Mouse (Mus musculus): Measurements from ENCODE around the gene Fzd10. TPM values are rescaled to one million over a fixed set of nuclear protein-coding genes. Genes with fewer than 3 reads are reported as not detected.

Fzd10 gene
- total RNA-seq, 1 experiment from 2014 or later = not detected

Other genes with a start within 250 kb of the Fzd10 start
- gene Tmem132d, start 167.8 kb upstream of the Fzd10 start, total RNA-seq (2017) = not detected in 3 replicates
- gene Piwil1, start 101.7 kb downstream of the Fzd10 start, total RNA-seq (2017) = not detected in 3 replicates